Mouse (Mus musculus) B cell, adult 62 days (primary cell): Measurements from ENCODE around the gene Aes. TPM values are rescaled to one million over a fixed set of nuclear protein-coding genes. Genes with fewer than 3 reads are reported as not detected.

Experiments
- total RNA-seq: library from RNA; stranded (reverse); gene quantifications from 4 replicates; pipeline ENCODE4 v1.2.4, GENCODE M21; 2023

Aes gene
- 294 to 321 TPM (median 315 TPM) in 4 replicates for total RNA-seq

GRCm38 (mm10) chr10:81559163-81559626, at the start of gene Aes:
Gene Aes (plus strand): TSS chr10:81559488.

GRCm38 (mm10) chr10:81524051-81524605, 35.2 kb upstream of the Aes start, which contains the start of gene Gna15:
Gene Gna15 (minus strand): TSS chr10:81524225.

GRCm38 (mm10) chr10:81545161-81545747, 14.0 kb upstream of the Aes start, which contains the start of gene Gna11:
Gene Gna11 (minus strand): TSS chr10:81545190.

DNA sequence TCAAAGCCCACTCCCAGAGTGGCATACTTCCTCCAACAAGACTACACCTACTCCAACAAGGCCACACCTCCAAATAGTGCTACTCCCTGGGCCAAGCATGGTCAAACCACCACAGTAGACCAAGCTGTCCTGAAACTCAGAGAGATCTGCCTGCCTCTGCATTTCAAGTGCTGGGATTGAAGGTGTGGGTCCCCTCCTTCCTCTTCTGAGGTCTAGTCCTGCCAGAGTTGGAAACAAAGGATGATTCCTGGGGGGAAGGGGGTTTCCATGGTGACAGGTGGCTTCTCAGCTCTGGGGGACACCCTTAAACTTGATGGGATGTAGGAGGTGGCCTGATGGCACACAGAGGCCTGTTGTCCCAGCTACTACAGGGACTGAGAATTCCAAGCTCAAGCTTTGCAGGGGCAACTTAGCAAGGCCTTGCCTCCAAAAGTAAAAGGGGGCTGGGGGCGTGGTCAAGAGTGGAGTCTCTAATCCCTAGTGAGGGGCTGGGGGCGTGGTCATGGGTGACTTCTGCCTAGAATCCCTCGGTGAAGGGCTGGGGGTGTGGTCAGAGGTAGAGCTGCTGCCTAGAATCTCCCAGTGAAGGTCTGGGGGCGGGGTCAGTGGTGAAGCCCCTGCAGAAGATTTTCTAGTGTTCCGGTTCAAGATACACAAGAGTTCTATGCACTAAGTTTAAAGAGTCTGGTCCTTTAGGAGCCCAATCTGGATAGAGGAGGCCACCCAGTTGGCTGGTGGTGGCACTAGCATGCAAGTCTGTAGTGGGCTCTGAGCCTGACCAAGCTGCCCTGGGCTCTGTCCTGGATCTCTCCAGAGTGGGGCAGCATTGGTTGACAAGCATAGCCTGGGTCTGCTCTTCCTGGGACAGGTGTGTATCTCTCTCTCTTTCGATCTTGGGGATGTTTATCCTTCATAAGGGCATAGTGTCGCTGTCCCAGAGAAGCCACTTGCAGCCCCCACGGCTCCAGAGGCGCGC, 15.1 kb downstream of the Aes start, which contains the start of gene Tle2:
Tle2 (plus strand) TSS at position 481 of the 976 bp plus-strand sequence.

DNA sequence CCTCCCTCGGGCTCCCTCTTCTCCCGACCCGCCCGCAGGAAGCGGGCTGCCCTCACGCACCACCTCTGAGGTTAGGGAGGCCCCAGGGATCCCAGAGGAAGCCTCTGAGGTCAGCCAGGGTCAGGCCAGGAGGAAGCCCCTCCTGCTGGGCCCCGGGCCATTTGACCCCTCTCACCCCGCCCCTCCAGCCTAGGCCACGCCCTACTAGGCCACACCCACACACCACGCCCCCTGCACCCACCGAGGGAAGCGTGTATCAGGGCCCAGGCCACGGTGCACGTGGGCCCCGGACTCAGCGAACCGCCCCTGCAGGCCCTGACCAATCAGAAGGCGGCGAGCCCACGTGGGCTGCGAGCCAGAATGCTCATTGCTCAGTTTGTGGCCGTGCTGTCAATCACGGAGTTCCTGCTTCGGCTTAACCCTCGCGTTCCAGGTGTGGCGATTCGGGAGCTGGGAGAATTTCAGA, 41.5 kb downstream of the Aes start, which contains the start of gene Tle6:
Tle6 (minus strand) TSS at position 336 of the 466 bp plus-strand sequence.

DNA sequence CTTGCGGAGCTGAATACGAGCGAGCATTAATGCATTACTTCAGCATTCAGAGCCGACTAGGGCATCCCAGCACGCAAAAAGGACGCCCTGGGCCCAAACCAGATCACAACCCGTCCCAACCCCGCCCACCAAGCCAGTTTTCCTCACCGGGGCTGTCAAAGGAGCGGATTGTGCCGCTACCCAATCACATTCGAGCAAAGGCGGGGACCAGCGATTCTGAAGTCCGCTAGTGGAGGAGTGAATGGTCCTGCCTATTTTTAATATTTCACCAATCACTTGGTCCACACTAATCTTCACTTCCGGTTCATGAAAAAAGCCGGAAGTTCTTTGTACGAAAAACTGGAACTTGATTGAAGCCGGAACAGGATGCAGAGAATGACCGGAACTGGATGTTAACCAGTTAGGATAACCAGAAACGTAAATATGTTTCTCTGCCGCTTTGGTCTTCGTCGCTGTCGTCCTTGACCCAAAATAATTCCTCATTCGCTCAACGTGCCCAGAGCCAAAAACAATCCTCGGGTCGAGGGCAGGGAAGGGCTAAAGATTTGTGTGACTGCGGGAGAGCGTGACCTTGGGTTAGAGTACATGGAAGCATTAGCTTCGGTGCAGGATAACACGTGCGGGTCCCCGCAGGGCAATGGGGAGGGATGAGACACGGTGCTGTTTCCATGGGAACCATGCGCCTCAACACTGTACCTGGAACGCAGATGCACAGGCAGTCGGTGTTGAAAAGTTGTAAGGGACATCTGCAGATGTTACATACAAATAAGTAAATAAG, 46.9 kb downstream of the Aes start, which contains the start of gene BC025920:
BC025920 (plus strand) TSS at position 297 of the 778 bp plus-strand sequence.

Other genes starting within 250 kb of the Aes start
- 45.5 to 50.8 TPM (median 48.1 TPM) in 4 replicates for gene Cactin, start 238.4 kb upstream of the Aes start, total RNA-seq
- 3.3 to 4.4 TPM (median 3.7 TPM) in 4 replicates for gene Tbxa2r, start 230.8 kb upstream of the Aes start, total RNA-seq
- 0.57 to 1.1 TPM (median 0.80 TPM) in 4 replicates for gene Gipc3, start 216.2 kb upstream of the Aes start, total RNA-seq
- 71.5 to 76.8 TPM (median 75.7 TPM) in 4 replicates for gene Hmg20b, start 209.0 kb upstream of the Aes start, total RNA-seq
- gene Mfsd12, start 202.0 kb upstream of the Aes start, total RNA-seq, result 8.7 to 13.6 TPM (median 9.9 TPM) in 4 replicates
- gene 4930404N11Rik, start 193.7 kb upstream of the Aes start, total RNA-seq, result 5.0 to 8.0 TPM (median 6.8 TPM) in 4 replicates
- 41.9 to 52.4 TPM (median 51.6 TPM) in 4 replicates for gene Fzr1, start 181.0 kb upstream of the Aes start, total RNA-seq
- 37.0 to 49.1 TPM (median 44.0 TPM) in 4 replicates for gene Dohh, start 175.1 kb upstream of the Aes start, total RNA-seq
- 1.4 to 3.0 TPM (median 2.2 TPM) in 4 replicates for gene Gm48551, start 175.0 kb upstream of the Aes start, total RNA-seq
- gene Gm48552, start 170.5 kb upstream of the Aes start, total RNA-seq, result 2.3 to 8.8 TPM (median 6.4 TPM) in 4 replicates
- gene Smim24, start 166.4 kb upstream of the Aes start, total RNA-seq, result 4.3 to 8.4 TPM (median 7.4 TPM) in 4 replicates
- gene Nfic, start 103.9 kb upstream of the Aes start, total RNA-seq, result 18.3 to 24.4 TPM (median 19.5 TPM) in 4 replicates
- not detected in 4 replicates for gene Celf5, start 76.8 kb upstream of the Aes start, total RNA-seq
- 99.6 to 113 TPM (median 106 TPM) in 4 replicates for gene Ncln, start 63.1 kb upstream of the Aes start, total RNA-seq
- 48.2 to 59.1 TPM (median 54.6 TPM) in 4 replicates for gene S1pr4, start 59.4 kb upstream of the Aes start, total RNA-seq
- gene Gna15, start 35.3 kb upstream of the Aes start, total RNA-seq, result 5.1 to 6.6 TPM (median 5.9 TPM) in 4 replicates
- 24.1 to 34.4 TPM (median 29.1 TPM) in 4 replicates for gene Gna11, start 14.3 kb upstream of the Aes start, total RNA-seq
- 2.8 to 6.0 TPM (median 4.1 TPM) in 4 replicates for gene Tle2, start 15.1 kb downstream of the Aes start, total RNA-seq
- gene Tle6, start 41.6 kb downstream of the Aes start, total RNA-seq, result 2.2 to 2.5 TPM in 2 of 4 replicates, not detected in the others
- 2.7 to 4.5 TPM (median 3.1 TPM) in 4 replicates for gene BC025920, start 46.8 kb downstream of the Aes start, total RNA-seq
- 18.6 to 23.1 TPM (median 19.3 TPM) in 4 replicates for gene Sirt6, start 68.3 kb downstream of the Aes start, total RNA-seq
- gene Ankrd24, start 69.1 kb downstream of the Aes start, total RNA-seq, result 1.1 to 3.1 TPM (median 1.5 TPM) in 4 replicates
- 1.2 to 2.7 TPM (median 2.2 TPM) in 4 replicates for gene Gm10778, start 89.6 kb downstream of the Aes start, total RNA-seq
- 4.7 to 10.9 TPM (median 7.2 TPM) in 4 replicates for gene Zfp433, start 145.3 kb downstream of the Aes start, total RNA-seq
- 6.1 to 10.3 TPM (median 8.4 TPM) in 4 replicates for gene Gm3055, start 211.7 kb downstream of the Aes start, total RNA-seq